Mouse (Mus musculus) gastrocnemius, adult 8-10 months (tissue): ENCODE results near the gene Tnfrsf13b. TPM values are rescaled to one million over a fixed set of nuclear protein-coding genes. Genes with fewer than 3 reads are reported as not detected.

Experiments
- DNase-seq, 2 experiments: peaks; one replicate each; pipeline ENCODE4 v3.0.0; 2022; ENCODE audit warnings: low spot score in 2 of 2
- total RNA-seq, 4 experiments: library from RNA; stranded (reverse); gene quantifications; 2 replicates each; pipeline ENCODE4 v1.2.4; 2022

Tnfrsf13b gene
- under 1 TPM in 3 of 4 experiments, not detected in 1; 0.19 to 0.29 (median 0.19) TPM for total RNA-seq

- DNase-seq, result no peak
Measured at GRCm38 (mm10) chr11:61126606-61127355, at the start of gene Tnfrsf13b. Tnfrsf13b (plus strand) TSS chr11:61126755.

- no peak for DNase-seq
Measured at GRCm38 (mm10) chr11:61081624-61082023, 44.9 kb upstream of the Tnfrsf13b start.

GRCm38 (mm10) chr11:61090195-61090594 lies 36.4 kb upstream of the Tnfrsf13b start:
- DNase-seq, result no peak

GRCm38 (mm10) chr11:61091192-61091591 lies 35.4 kb upstream of the Tnfrsf13b start:
- no peak for DNase-seq

GRCm38 (mm10) chr11:61091642-61092262 lies 34.8 kb upstream of the Tnfrsf13b start:
- DNase-seq, result peak; percentile 40 to 44

GRCm38 (mm10) chr11:61098046-61098445 lies 28.5 kb upstream of the Tnfrsf13b start:
- DNase-seq, result no peak

GRCm38 (mm10) chr11:61102397-61103339 lies 23.9 kb upstream of the Tnfrsf13b start:
- DNase-seq, result no peak

- DNase-seq, result peak; percentile 67 to 68
Measured at GRCm38 (mm10) chr11:61104241-61104901, 22.2 kb upstream of the Tnfrsf13b start.

GRCm38 (mm10) chr11:61108911-61109361 lies 17.6 kb upstream of the Tnfrsf13b start:
- no peak for DNase-seq

GRCm38 (mm10) chr11:61109707-61110106 lies 16.8 kb upstream of the Tnfrsf13b start:
- DNase-seq, result no peak

- DNase-seq, result no peak
Measured at GRCm38 (mm10) chr11:61110113-61110512, 16.4 kb upstream of the Tnfrsf13b start.

- DNase-seq, result no peak
Measured at GRCm38 (mm10) chr11:61110928-61111327, 15.6 kb upstream of the Tnfrsf13b start.

- no peak for DNase-seq
Measured at GRCm38 (mm10) chr11:61111472-61111871, 15.1 kb upstream of the Tnfrsf13b start.

GRCm38 (mm10) chr11:61112323-61112995 lies 14.1 kb upstream of the Tnfrsf13b start:
- DNase-seq, result no peak

- no peak for DNase-seq
Measured at GRCm38 (mm10) chr11:61116226-61116625, 10.3 kb upstream of the Tnfrsf13b start.

- DNase-seq, result no peak
Measured at GRCm38 (mm10) chr11:61119996-61120583, 6.5 kb upstream of the Tnfrsf13b start.

- no peak for DNase-seq
Measured at GRCm38 (mm10) chr11:61122283-61122768, 4.2 kb upstream of the Tnfrsf13b start.

- no peak for DNase-seq
Measured at GRCm38 (mm10) chr11:61122769-61123288, 3.7 kb upstream of the Tnfrsf13b start.

GRCm38 (mm10) chr11:61123886-61124285 lies 2.7 kb upstream of the Tnfrsf13b start:
- DNase-seq, result no peak

- DNase-seq, result no peak
Measured at GRCm38 (mm10) chr11:61125970-61126369, 585 bp upstream of the Tnfrsf13b start.
